Mouse (Mus musculus): ENCODE measurements around the gene Slc43a1. TPM values are rescaled to one million over a fixed set of nuclear protein-coding genes. Genes with fewer than 3 reads are reported as not detected.

The Slc43a1 gene
- polyA plus RNA-seq, 1 experiment from 2014 or later, result 20.7 TPM

DNA sequence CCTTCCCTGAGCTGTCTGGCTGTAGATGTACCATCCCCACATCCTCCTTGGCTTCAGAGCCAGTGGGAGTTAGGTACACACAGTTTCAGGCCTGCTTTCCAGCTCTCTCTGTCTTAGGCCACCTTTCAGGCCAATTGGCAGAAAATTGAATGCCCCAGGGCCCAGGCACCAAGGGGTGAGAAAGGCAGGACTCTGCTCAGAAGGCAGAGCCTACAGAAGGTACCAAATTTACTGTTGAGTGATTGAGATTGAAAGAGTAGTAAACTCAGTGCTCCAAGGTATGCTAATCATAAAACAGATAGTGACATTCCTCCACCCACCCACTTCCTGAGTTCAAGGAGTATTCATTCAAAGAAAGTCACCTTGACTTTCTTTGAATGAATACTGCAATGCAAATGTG is 29.3 kb upstream of the Slc43a1 start:
- ATAC-seq (replicated peaks; ENCODE audit: low FRiP score), result no peak
- no peak overlapping the region for H3K27ac ChIP-seq
- no peaks in the 10 kb centered on the region for H3K9me3 ChIP-seq (replicated peaks)
- peaks cover 5% of the 10 kb centered on the region; the same call in 1 of the 2 replicates for H3K36me3 ChIP-seq
- peaks cover 14% of the 10 kb centered on the region for H3K4me1 ChIP-seq
- no peak overlapping the region for H3K4me3 ChIP-seq (replicated peaks)
- H3K27me3 ChIP-seq, result no peaks in the 10 kb centered on the region
- H3K4me2 ChIP-seq, result no peak overlapping the region
- H3K9ac ChIP-seq, result no peak overlapping the region

DNA sequence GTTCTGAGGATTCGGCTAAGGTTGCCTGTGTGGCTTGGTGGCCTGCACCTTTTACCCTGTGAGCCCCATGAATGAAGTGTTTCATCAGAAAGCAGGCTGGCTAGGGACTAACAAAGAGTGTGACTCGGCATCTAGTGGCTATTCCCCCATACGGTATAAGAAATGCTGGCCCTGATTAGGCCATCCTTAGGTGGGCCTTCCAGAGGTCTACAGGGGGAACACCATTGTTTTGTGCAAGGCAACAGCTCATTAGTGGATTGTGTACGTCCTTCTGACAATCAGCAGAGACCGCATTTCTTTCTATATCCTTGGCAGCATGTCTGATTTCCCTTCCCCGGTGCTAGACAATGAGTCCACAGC is 28.1 kb upstream of the Slc43a1 start:
- 0 out of 2 replicates have a peak, but pooled peaks have one; percentile 3 for ATAC-seq (replicated peaks; ENCODE audit: low FRiP score)
- H3K9me3 ChIP-seq (replicated peaks), result no peaks in the 10 kb centered on the region
- peaks cover 14% of the 10 kb centered on the region for H3K4me1 ChIP-seq
- H3K27ac ChIP-seq, result 0 out of 2 replicates have a peak overlapping the region, but pooled peaks have one; percentile 25
- H3K4me2 ChIP-seq, result peak overlapping the region; percentile 60; the same call in 1 of the 2 replicates
- H3K36me3 ChIP-seq, result peaks cover 5% of the 10 kb centered on the region; the same call in 1 of the 2 replicates
- H3K27me3 ChIP-seq, result no peaks in the 10 kb centered on the region
- no peak overlapping the region for H3K4me3 ChIP-seq (replicated peaks)
- WGBS, result 78% methylated on average over 6 of the region's 6 CpGs
- H3K9ac ChIP-seq, result no peak overlapping the region

DNA sequence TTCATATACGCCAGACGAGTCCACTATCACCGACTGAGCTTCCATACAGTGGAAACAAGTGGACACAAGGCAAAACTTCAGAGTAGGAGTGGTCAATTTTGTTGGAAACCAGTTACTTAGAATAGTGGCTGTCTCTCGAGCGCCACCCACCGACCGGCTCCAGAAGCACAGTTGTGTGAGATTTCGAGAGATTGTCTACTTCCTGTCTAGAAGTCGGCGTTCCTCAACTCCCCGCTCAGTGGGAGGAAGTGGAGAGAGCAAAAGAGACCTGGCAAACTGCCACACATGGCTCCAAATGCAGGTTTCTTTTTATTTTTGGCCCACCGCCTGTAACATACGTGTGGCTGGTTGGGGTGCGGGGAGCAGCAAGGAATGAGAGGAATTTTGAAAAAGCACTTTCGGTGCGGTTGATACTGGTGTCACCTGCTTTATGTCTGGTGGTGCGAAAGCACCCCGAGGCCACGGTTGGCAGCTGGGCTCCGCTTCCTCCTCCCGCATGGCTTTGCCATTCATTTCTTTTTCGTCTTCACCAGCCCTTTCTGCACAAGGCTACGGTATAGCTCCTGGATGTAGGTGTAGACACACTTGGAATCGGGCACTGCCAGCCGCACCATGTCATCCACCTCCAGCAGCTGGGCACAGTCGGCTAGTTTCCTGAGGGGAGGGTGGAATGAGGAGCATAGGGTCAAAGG is 27.6 kb upstream of the Slc43a1 start:
- 35% methylated on average over 26 of the region's 26 CpGs for WGBS
- peak overlapping the region; percentile 60 for H3K4me2 ChIP-seq
- H3K27me3 ChIP-seq, result no peaks in the 10 kb centered on the region
- H3K9me3 ChIP-seq (replicated peaks), result no peaks in the 10 kb centered on the region
- peak overlapping the region; percentile 32 for H3K4me3 ChIP-seq (replicated peaks)
- peaks cover 5% of the 10 kb centered on the region; the same call in 1 of the 2 replicates for H3K36me3 ChIP-seq
- H3K27ac ChIP-seq, result 0 out of 2 replicates have a peak overlapping the region, but pooled peaks have one; percentile 25
- ATAC-seq (replicated peaks; ENCODE audit: low FRiP score), result peak; percentile 70
- H3K4me1 ChIP-seq, result peaks cover 14% of the 10 kb centered on the region
- no peak overlapping the region for H3K9ac ChIP-seq

DNA sequence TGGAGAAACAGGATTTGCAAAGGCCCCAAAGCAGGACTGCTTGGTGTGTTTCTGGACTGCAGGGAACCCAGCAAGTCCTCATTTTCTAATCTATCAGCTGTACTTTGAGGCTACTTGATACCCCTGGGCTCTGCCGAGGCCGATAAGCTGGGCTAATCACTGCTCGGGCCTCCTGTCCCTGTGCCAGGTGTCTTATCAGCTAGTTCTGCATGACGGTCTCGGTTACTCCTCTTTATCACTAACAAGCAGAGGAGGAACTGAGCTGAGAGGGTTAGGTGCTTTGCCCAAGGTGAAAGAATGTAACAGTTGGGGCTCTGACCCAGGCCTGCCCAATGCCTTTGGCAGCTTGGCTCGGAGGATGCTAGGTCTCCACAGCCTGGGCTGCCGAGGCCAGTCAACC is 26.8 kb upstream of the Slc43a1 start:
- peak; percentile 72 for ATAC-seq (replicated peaks; ENCODE audit: low FRiP score)
- Histone ChIP-seq H3K27ac (no peak overlapping the region), H3K27me3 (no peaks in the 10 kb centered on the region), H3K4me3 (replicated peaks) (no peak overlapping the region), H3K9me3 (replicated peaks) (no peaks in the 10 kb centered on the region), H3K4me1 (peaks cover 14% of the 10 kb centered on the region), H3K4me2 (no peak overlapping the region), H3K36me3 (peaks cover 5% of the 10 kb centered on the region; the same call in 1 of the 2 replicates), H3K9ac (no peak overlapping the region)
- WGBS, result 62% methylated on average over 7 of the region's 7 CpGs

DNA sequence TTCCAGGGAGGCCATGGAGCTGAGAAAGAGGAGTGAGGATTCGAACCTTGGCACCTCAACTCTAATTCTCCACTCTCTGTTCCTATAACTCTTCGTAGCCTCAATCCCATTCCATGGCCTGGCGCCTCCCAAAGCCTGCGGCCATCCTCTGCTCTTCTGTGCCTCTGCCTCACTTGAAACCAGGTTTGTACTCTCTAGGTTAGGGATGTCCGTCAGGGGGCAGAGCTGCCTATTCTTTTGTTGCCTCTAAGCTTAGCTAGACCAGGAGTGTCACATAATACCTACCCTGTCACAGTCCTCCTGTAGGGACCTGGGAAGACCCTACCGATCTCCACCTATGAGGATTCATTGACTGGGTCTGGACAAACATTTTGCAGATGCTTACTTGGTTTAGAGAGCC is 26.0 kb upstream of the Slc43a1 start:
- Histone ChIP-seq H3K36me3 (peaks cover 5% of the 10 kb centered on the region; the same call in 1 of the 2 replicates), H3K4me2 (no peak overlapping the region), H3K9ac (no peak overlapping the region), H3K4me1 (peaks cover 14% of the 10 kb centered on the region), H3K9me3 (replicated peaks) (no peaks in the 10 kb centered on the region), H3K27me3 (no peaks in the 10 kb centered on the region), H3K27ac (no peak overlapping the region), H3K4me3 (replicated peaks) (no peak overlapping the region)
- no peak for ATAC-seq (replicated peaks; ENCODE audit: low FRiP score)
- WGBS, result 82% methylated on average over 6 of the region's 6 CpGs

DNA sequence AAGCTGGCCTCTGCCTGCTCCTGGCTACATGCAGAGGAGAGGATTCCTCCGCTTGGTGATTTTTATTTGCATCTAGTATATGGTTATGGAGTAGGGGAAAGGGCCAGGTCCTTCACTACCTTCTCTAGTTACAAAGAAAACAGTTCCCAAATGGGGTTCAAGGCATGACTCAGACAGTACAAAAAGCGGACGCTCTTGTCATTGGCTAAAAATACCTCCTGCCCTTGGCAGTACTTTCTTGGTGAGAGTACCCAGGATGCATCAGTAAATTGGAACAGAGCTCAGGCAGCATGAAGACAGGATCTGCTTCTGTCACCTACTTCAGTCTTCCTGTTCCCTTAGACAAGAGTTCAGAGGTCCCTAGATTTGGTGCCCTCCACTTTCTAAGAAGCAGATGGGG is 18.8 kb upstream of the Slc43a1 start:
- Histone ChIP-seq H3K4me3 (replicated peaks) (no peak overlapping the region), H3K4me2 (no peak overlapping the region), H3K27ac (no peak overlapping the region), H3K9ac (no peak overlapping the region), H3K36me3 (no peaks in the 10 kb centered on the region), H3K27me3 (no peaks in the 10 kb centered on the region), H3K9me3 (replicated peaks) (no peaks in the 10 kb centered on the region), H3K4me1 (peaks cover 6% of the 10 kb centered on the region; the same call in 1 of the 2 replicates)
- no peak for ATAC-seq (replicated peaks; ENCODE audit: low FRiP score)
- 22% methylated on average over 3 of the region's 3 CpGs for WGBS

DNA sequence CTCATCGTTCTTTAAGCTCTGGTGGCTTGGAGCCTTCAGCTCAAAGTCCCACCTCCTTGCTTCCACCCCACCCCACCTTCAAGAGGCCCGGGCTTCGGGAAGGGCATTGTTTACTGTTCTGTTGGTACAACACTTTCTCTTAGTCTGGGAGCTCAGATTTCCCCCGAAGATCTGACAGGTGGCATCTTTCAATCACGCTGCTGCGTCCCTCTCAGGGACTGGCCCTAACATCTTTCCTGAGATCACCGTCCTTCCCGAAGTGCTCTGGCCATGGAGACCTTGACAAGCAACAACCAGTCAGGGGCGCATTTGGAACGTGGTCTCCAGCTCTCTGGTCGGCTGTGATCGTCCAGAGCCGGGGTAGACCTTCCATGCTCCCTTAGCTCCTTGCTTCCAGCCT is 16.1 kb upstream of the Slc43a1 start, which contains the start of gene Smtnl1:
Gene Smtnl1 (minus strand): TSS at position 101 of the 400 bp plus-strand sequence.
- H3K27me3 ChIP-seq, result no peaks in the 10 kb centered on the region
- H3K4me3 ChIP-seq (replicated peaks), result no peak within 1 kb of the TSS
- no peak for ATAC-seq (replicated peaks; ENCODE audit: low FRiP score)
- H3K4me1 ChIP-seq, result peaks cover 9% of the 10 kb centered on the region
- H3K27ac ChIP-seq, result 0 out of 2 replicates have a peak within 1 kb of the TSS, but pooled peaks have one; percentile 29
- no peaks in the 10 kb centered on the region for H3K9me3 ChIP-seq (replicated peaks)
- WGBS, result 52% methylated on average over 13 of the region's 13 CpGs
- no peak within 1 kb of the TSS for H3K4me2 ChIP-seq
- H3K36me3 ChIP-seq, result no peaks in the 10 kb centered on the region
- H3K9ac ChIP-seq, result no peak within 1 kb of the TSS

DNA sequence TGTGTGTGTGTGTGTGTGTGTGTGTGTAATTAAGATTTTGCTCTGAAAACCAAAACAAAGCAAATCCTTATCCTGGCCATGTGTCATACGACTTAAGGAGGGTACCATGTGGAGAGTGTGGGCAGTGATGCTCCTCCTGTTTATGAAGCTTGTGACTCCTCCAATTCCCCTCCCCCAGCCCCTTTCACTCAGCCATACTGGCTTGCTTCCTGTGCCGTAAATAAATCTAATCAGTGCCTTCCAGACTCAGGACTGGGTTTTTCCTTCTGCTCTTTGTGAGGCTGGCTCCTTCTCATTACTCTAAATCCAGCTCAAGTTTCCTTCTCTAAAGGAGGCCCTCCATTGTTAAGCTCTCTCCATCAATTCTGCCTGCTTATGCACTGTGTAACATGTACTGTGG is 15.4 kb upstream of the Slc43a1 start:
- peaks cover 13% of the 10 kb centered on the region for H3K4me1 ChIP-seq
- WGBS, result 19% methylated on average over 2 of the region's 2 CpGs
- H3K4me3 ChIP-seq (replicated peaks), result no peak overlapping the region
- no peak overlapping the region for H3K9ac ChIP-seq
- H3K4me2 ChIP-seq, result no peak overlapping the region
- H3K36me3 ChIP-seq, result no peaks in the 10 kb centered on the region
- ATAC-seq (replicated peaks; ENCODE audit: low FRiP score), result no peak
- H3K27me3 ChIP-seq, result no peaks in the 10 kb centered on the region
- H3K9me3 ChIP-seq (replicated peaks), result no peaks in the 10 kb centered on the region
- H3K27ac ChIP-seq, result 0 out of 2 replicates have a peak overlapping the region, but pooled peaks have one; percentile 29

DNA sequence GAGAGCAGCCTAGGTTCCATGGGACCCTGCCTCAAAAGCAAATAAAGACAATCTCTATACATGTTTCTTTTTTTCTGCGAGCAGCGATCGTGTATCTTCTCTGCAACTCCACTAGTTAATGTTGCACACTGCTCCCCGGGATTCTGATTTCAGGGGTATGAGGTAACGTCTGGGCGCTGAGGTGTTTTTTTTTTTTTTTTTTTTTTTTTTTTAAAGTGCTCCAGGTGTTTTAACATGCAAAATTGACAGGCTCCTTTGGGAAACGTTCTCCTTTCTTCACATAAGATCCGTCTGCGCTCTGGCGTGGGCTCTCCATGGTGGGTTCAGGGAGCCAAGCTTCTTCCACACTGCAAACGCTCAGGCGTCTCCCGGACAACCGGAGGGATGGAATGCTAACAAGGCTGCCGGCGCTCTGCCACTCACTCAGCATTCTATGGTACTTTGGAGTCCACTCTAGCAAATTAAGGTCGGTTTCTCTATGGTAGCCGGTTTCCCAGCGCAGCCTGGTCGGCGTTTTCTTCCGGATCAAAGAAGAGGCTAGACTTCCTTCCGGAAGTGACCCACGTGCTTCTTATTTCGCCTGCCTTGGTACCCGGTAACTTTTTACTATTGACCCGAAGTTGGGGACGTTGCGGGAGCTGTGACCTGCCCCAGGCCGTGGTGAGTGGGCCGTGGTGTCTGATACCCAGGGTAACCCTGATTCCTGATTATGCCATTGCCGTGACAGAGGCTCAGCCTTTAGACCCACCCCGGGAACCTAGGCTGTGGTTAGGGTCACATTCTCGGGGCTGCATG is 12.0 kb upstream of the Slc43a1 start, which contains the start of gene Timm10:
Gene Timm10 (plus strand): TSS at position 510 of the 795 bp plus-strand sequence.
- H3K27ac ChIP-seq, result 0 out of 2 replicates have a peak within 1 kb of the TSS, but pooled peaks have one; percentile 34
- H3K27me3 ChIP-seq, result no peaks in the 10 kb centered on the region
- no peaks in the 10 kb centered on the region for H3K9me3 ChIP-seq (replicated peaks)
- H3K4me2 ChIP-seq, result peak within 1 kb of the TSS; percentile 85
- H3K36me3 ChIP-seq, result peaks cover 19% of the 10 kb centered on the region
- H3K9ac ChIP-seq, result peak within 1 kb of the TSS; percentile 69
- peak within 1 kb of the TSS; percentile 65 for H3K4me3 ChIP-seq (replicated peaks)
- peaks cover 14% of the 10 kb centered on the region for H3K4me1 ChIP-seq
- under 1% methylated on average over 34 of the region's 34 CpGs for WGBS
- peak; percentile 90 for ATAC-seq (replicated peaks; ENCODE audit: low FRiP score)

DNA sequence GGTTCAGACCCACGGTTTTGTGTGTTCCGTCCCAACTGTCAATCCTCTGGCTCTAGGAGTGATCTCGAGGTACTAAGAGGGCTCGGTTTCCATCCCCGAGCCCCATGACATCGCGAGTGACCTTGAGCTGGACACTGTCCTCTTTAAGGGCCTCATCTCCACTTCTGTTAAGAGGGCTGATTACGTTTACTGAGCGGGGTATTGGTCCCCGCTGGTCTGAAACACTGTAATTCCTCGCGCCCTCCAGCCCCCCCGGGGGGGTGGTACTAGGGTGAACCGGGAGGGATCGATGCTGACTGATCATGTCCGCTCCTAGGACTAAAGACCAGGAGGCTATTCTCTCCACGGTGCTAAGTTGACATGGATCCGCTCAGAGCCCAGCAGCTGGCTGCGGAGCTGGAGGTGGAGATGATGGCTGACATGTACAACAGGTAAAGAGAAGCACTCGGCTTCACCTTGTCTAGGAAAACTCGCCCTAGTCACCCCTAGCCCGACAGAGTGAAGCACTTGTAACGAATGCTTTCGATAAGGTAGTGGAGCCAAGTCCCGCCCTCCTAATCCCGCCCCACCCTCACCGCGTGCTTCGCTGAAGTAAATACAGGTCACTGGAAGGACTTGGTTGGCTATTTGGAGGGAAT is 11.2 kb upstream of the Slc43a1 start:
- no peaks in the 10 kb centered on the region for H3K27me3 ChIP-seq
- H3K4me1 ChIP-seq, result peaks cover 18% of the 10 kb centered on the region
- peak overlapping the region; percentile 69 for H3K9ac ChIP-seq
- under 1% methylated on average over 29 of the region's 29 CpGs for WGBS
- H3K4me3 ChIP-seq (replicated peaks), result peak overlapping the region; percentile 65
- H3K9me3 ChIP-seq (replicated peaks), result no peaks in the 10 kb centered on the region
- peak overlapping the region; percentile 85 for H3K4me2 ChIP-seq
- peaks cover 19% of the 10 kb centered on the region for H3K36me3 ChIP-seq
- peak; percentile 33 for ATAC-seq (replicated peaks; ENCODE audit: low FRiP score)
- H3K27ac ChIP-seq, result 0 out of 2 replicates have a peak overlapping the region, but pooled peaks have one; percentile 34

DNA sequence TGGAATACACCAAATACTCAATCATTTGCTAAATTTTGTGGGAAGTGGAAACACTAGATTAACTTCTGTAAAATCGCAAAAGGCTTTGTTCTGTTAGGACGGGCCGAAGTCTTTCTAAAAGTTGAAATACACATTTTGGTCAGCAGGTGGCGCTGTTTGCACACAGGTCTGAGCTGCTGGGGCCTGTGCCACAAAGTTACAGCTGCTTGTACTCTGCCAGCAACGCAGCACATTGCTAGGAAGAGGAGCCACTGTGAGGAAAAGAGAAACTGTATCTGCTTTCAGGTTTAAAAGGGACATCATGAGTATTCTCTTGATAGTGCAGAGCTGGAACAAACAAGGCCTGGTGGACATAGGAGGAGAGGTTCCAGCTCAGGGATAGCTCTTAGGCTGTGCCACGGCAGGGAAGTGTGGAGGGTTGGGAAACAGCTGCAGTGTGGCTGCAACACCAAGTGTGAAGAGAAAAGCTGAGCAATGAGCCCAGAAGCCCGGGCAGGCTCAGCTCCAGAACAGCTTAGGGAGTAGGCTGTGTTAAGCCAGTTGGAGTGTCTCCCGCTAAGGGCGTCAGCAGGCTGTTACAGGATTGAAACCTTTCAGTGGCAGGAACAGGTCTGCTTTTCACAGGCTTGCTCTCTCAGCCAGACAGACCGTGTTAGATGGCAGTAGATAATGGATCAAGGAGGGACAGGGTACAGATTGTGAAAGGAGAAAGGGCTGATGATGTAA is 6.8 kb upstream of the Slc43a1 start:
- no peaks in the 10 kb centered on the region for H3K9me3 ChIP-seq (replicated peaks)
- H3K4me3 ChIP-seq (replicated peaks), result no peak overlapping the region
- H3K9ac ChIP-seq, result 0 out of 2 replicates have a peak overlapping the region, but pooled peaks have one; percentile 7
- H3K4me1 ChIP-seq, result peaks cover 8% of the 10 kb centered on the region; the same call in 1 of the 2 replicates
- 30% methylated on average over 10 of the region's 10 CpGs for WGBS
- peaks cover 19% of the 10 kb centered on the region for H3K36me3 ChIP-seq
- 0 out of 2 replicates have a peak overlapping the region, but pooled peaks have one; percentile 41 for H3K27ac ChIP-seq
- ATAC-seq (replicated peaks; ENCODE audit: low FRiP score), result peak; percentile 70
- H3K27me3 ChIP-seq, result peaks cover under 1% of the 10 kb centered on the region; the same call in 1 of the 2 replicates
- H3K4me2 ChIP-seq, result no peak overlapping the region
